Mouse (Mus musculus) olfactory bulb, adult 2 months (tissue): ENCODE results near the gene Dab2ip.

Source experiments
- CTCF ChIP-seq: fragments of 200-500 bp; IDR thresholded peaks from 2 replicates; pipeline ENCODE4 v1.5.1; 2012; ENCODE audit warnings: low read depth, mild to moderate bottlenecking, low read length, moderate library complexity; ENCODE audit not compliant: insufficient read depth
- POLR2A ChIP-seq: fragments of 200-500 bp; IDR thresholded peaks from 2 replicates; pipeline ENCODE4 v1.6.1; 2012; ENCODE audit warnings: mild to moderate bottlenecking, low read depth, low read length, moderate library complexity; ENCODE audit not compliant: insufficient read depth

- TF ChIP-seq POLR2A = no peak
- no peak for TF ChIP-seq CTCF
These were observed 187.8 kb downstream of the Dab2ip start for GRCm38 (mm10) chr2:35745876-35746275.
